Comparison of ENCODE assay signal across 7 mouse cellular contexts in the genomic region with DNA sequence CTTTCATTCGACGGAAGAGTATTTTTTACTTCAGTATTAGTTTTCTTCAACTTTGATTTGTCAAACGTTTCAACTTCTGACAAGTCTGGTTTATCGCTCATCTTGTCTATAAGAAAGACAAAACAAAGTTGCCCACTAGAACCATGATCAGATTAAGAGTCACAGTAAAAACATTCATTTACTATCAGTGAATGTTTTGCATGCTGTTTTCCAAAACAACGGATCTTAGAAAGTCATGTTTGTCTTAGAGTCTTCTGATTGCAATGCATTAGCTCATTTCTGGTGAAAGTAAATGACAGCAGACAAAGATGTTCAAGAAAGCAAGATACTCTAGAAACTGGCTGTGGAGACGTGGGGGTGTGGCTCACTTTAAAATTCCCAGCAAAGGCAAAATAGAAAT. TPM values are rescaled to one million over a fixed set of nuclear protein-coding genes. Genes with fewer than 3 reads are reported as not detected.
DNase-seq lines count a peak whose midpoint lies in the region; ATAC-seq and TF ChIP-seq lines count a peak whose summit lies in the region.
"Not testable (repeated sequence)": the region's sequence is repeated elsewhere in the genome, so short reads cannot be mapped to it uniquely, and the experiment has no call there.

A gene (minus strand): TSS at position 101 of the 400 bp plus-strand sequence.

- not testable (repeated sequence) for H3K27ac ChIP-seq in bone marrow, adult 2 months (ENCODE audit: control insufficient read depth, insufficient read depth, low read depth, low read length, poor library complexity); forebrain, embryonic 13.5 days; kidney, embryonic 15.5 days; lung, embryonic 14.5 days (ENCODE audit: low read depth); neural tube, embryonic 14.5 days (ENCODE audit: low read depth, low read length)
- H3K27ac ChIP-seq in hindbrain, embryonic 10.5 days = 0 out of 2 replicates have a peak within 1 kb of the TSS, but pooled peaks have one; percentile 23

- intact Hi-C loops in left cerebral cortex, postnatal 4 days (cut with DNase I) = not testable (repeated sequence)

- not testable (repeated sequence) for H3K9me3 ChIP-seq in forebrain, embryonic 13.5 days (replicated peaks); hindbrain, embryonic 10.5 days; kidney, embryonic 15.5 days (replicated peaks); lung, embryonic 14.5 days (ENCODE audit: low read depth, low read length); neural tube, embryonic 14.5 days (ENCODE audit: control insufficient read depth, low read length)

- peak within 1 kb of the TSS; percentile 60 for H3K4me2 ChIP-seq in forebrain, embryonic 13.5 days
- peak within 1 kb of the TSS; percentile 59 for H3K4me2 ChIP-seq in kidney, embryonic 15.5 days
- H3K4me2 ChIP-seq in lung, embryonic 14.5 days = peak within 1 kb of the TSS; percentile 60
- peak within 1 kb of the TSS; percentile 46 for H3K4me2 ChIP-seq in neural tube, embryonic 14.5 days (ENCODE audit: low read depth, low read length)

- not testable (repeated sequence) for TF ChIP-seq POLR2A in bone marrow, adult 2 months (IDR thresholded peaks at IDR 0.05; ENCODE audit: borderline replicate concordance, control insufficient read depth, low read depth, low read length)

- not testable (repeated sequence) for H3K36me3 ChIP-seq in forebrain, embryonic 13.5 days (ENCODE audit: poor library complexity, severe bottlenecking); hindbrain, embryonic 10.5 days; kidney, embryonic 15.5 days; lung, embryonic 14.5 days (ENCODE audit: insufficient read depth); neural tube, embryonic 14.5 days (ENCODE audit: control insufficient read depth, insufficient read depth, low read length)

- WGBS in bone marrow, adult 2 months = 78% methylated on average over 6 of the region's 6 CpGs
- WGBS in forebrain, embryonic 13.5 days = 88% methylated on average over 6 of the region's 6 CpGs
- WGBS in hindbrain, embryonic 10.5 days = 86% methylated on average over 6 of the region's 6 CpGs
- WGBS in kidney, embryonic 15.5 days = 84% methylated on average over 6 of the region's 6 CpGs
- WGBS in lung, embryonic 14.5 days = 88% methylated on average over 6 of the region's 6 CpGs
- WGBS in neural tube, embryonic 14.5 days = 87% methylated on average over 6 of the region's 6 CpGs

- not testable (repeated sequence) for H3K4me1 ChIP-seq in bone marrow, adult 2 months (ENCODE audit: control insufficient read depth, insufficient read depth, low read length); forebrain, embryonic 13.5 days; hindbrain, embryonic 10.5 days (replicated peaks); kidney, embryonic 15.5 days; lung, embryonic 14.5 days (ENCODE audit: insufficient read depth); neural tube, embryonic 14.5 days (ENCODE audit: control insufficient read depth, insufficient read depth, low read length)

- peak within 1 kb of the TSS; percentile 58 for H3K9ac ChIP-seq in forebrain, embryonic 13.5 days
- not testable (repeated sequence) for H3K9ac ChIP-seq in kidney, embryonic 15.5 days; lung, embryonic 14.5 days
- H3K9ac ChIP-seq in neural tube, embryonic 14.5 days (replicated peaks; ENCODE audit: low read depth, low read length) = peak within 1 kb of the TSS; percentile 32; the same call in 1 of the 2 replicates

- ATAC-seq in forebrain, embryonic 13.5 days; kidney, embryonic 15.5 days (replicated peaks; ENCODE audit: low FRiP score); lung, embryonic 14.5 days (ENCODE audit: insufficient read depth); neural tube, embryonic 14.5 days (ENCODE audit: low read depth): not testable (repeated sequence)

- not testable (repeated sequence) for H3K27me3 ChIP-seq in forebrain, embryonic 13.5 days; hindbrain, embryonic 10.5 days (ENCODE audit: insufficient read depth, poor library complexity, severe bottlenecking); kidney, embryonic 15.5 days; lung, embryonic 14.5 days (ENCODE audit: insufficient read depth, low read length); neural tube, embryonic 14.5 days (ENCODE audit: control insufficient read depth, insufficient read depth, low read length)

- H3K4me3 ChIP-seq in bone marrow, adult 2 months (replicated peaks; ENCODE audit: control insufficient read depth, low read depth, low read length) = peak within 1 kb of the TSS; percentile 62
- peak within 1 kb of the TSS; percentile 46 for H3K4me3 ChIP-seq in forebrain, embryonic 13.5 days
- H3K4me3 ChIP-seq in hindbrain, embryonic 10.5 days = peak within 1 kb of the TSS; percentile 52
- H3K4me3 ChIP-seq in kidney, embryonic 15.5 days (replicated peaks) = peak within 1 kb of the TSS; percentile 47
- peak within 1 kb of the TSS; percentile 37 for H3K4me3 ChIP-seq in lung, embryonic 14.5 days (ENCODE audit: low read depth, low read length)
- H3K4me3 ChIP-seq in neural tube, embryonic 14.5 days (ENCODE audit: low read depth, low read length) = peak within 1 kb of the TSS; percentile 39

- DNase-seq in hindbrain, embryonic 10.5 days (ENCODE audit: low spot score); left cerebral cortex, postnatal 4 days; lung, embryonic 14.5 days: not testable (repeated sequence)

- TF ChIP-seq CTCF in bone marrow, adult 2 months (IDR thresholded peaks at IDR 0.05; ENCODE audit: control insufficient read depth, insufficient read depth, low read length); lung, embryonic 14.5 days (IDR thresholded peaks at IDR 0.05; ENCODE audit: low read depth): not testable (repeated sequence)

RNA-seq across cellular contexts. Expression of the gene that starts here (rescaled TPM):
- 5.4 TPM in 1 of 2 replicates, not detected in the other for polyA plus RNA-seq in bone marrow, adult 2 months (2011; ENCODE audit: insufficient read depth, insufficient read length, low replicate concordance, missing spikeins)
- 96.8 and 112 TPM in 2 replicates for polyA plus RNA-seq in forebrain, embryonic 13.5 days (2015; fragmentation: Nextera tagmentation; extraction: Ambion mirVana)
- 45.2 and 53.5 TPM in 2 replicates for polyA plus RNA-seq in hindbrain, embryonic 10.5 days (2016; fragmentation: Nextera tagmentation; extraction: Ambion mirVana)
- 37.5 and 45.9 TPM in 2 replicates for polyA plus RNA-seq in kidney, embryonic 15.5 days (2015; fragmentation: Nextera tagmentation; extraction: Ambion mirVana)
- 10 to 100 TPM; 40.4 to 68.4 TPM for total RNA-seq in left cerebral cortex, postnatal 4 days (2021)
- 27.6 and 44.5 TPM in 2 replicates for polyA plus RNA-seq in lung, embryonic 14.5 days (2014; fragmentation: Nextera tagmentation; extraction: Ambion mirVana)
- 105 and 112 TPM in 2 replicates for polyA plus RNA-seq in neural tube, embryonic 14.5 days (2014; fragmentation: Nextera tagmentation; extraction: Ambion mirVana)
